Mouse (Mus musculus): ENCODE measurements around the gene Prss35.

DNA sequence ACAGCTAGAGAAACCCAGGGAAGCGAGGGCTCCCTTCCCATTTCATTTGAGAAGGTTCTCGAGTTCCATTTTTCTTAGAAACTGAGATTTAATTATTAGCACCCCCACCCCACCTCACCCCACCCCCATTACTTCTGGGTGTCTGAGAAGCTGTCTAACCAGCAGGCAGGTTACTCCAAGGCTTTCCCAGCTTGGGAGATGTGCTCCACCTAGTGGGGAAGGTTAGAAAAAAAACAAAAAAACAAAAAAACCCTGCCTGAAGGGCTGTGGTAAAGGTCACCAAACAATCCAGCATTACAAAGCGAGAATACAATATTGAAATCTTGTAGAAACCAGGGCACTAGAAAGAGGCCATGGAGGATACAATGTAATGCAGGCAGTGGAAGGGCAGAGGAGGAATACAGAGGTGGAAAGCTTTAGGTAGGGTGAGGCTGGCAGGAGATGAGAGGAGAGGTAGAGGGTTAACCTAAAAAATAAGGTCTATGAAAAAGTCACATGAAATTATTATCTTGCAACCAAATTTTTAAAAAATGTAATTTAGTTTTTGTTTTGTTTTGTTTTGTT, 57.2 kb downstream of the Prss35 start:
- TF ChIP-seq EP300 (IDR thresholded peaks at IDR 0.05; ENCODE audit: low read depth) (no peak), CTCF (IDR thresholded peaks at IDR 0.05; ENCODE audit: low read depth) (peak; percentile 36; the same call in 1 of the 2 replicates)

Measured in liver, embryonic 14.5 days (tissue).